In genomic region chr5:137046324-137046718, GRCm38 (mm10) we compare ENCODE assay signal across 7 mouse cellular contexts. TPM values are rescaled to one million over a fixed set of nuclear protein-coding genes. Genes with fewer than 3 reads are reported as not detected.
DNase-seq lines count a peak whose midpoint lies in the region; ATAC-seq and TF ChIP-seq lines count a peak whose summit lies in the region.

No protein-coding gene starts in this region.

- no peak for ATAC-seq in lung, postnatal 0 days
- ATAC-seq in forebrain, embryonic 11.5 days (replicated peaks; ENCODE audit: low FRiP score), result no peak; the same call in 1 of the 2 replicates
- ATAC-seq in limb, embryonic 15.5 days (ENCODE audit: insufficient number of reproducible peaks, low FRiP score, low TSS enrichment, low read depth), result no peak
- ATAC-seq in stomach, postnatal 0 days (ENCODE audit: low FRiP score, low TSS enrichment), result no peak; the same call in 1 of the 2 replicates

- no peaks in the 10 kb centered on the region for H3K36me3 ChIP-seq in lung, postnatal 0 days (ENCODE audit: insufficient read depth, low read length)
- H3K36me3 ChIP-seq in forebrain, embryonic 11.5 days (ENCODE audit: control insufficient read depth, insufficient read depth, low read length), result no peaks in the 10 kb centered on the region
- H3K36me3 ChIP-seq in limb, embryonic 15.5 days, result peaks cover 15% of the 10 kb centered on the region
- peaks cover 5% of the 10 kb centered on the region; the same call in 1 of the 2 replicates for H3K36me3 ChIP-seq in stomach, postnatal 0 days (ENCODE audit: control insufficient read depth, insufficient read depth, low read length)

- H3K27ac ChIP-seq in lung, postnatal 0 days (ENCODE audit: low read length), result no peak overlapping the region
- no peak overlapping the region for H3K27ac ChIP-seq in forebrain, embryonic 11.5 days (ENCODE audit: low read depth, low read length)
- H3K27ac ChIP-seq in limb, embryonic 15.5 days, result no peak overlapping the region
- H3K27ac ChIP-seq in stomach, postnatal 0 days (replicated peaks), result no peak overlapping the region

- H3K9ac ChIP-seq in lung, postnatal 0 days (replicated peaks; ENCODE audit: low read depth), result no peak overlapping the region
- H3K9ac ChIP-seq in forebrain, embryonic 11.5 days (ENCODE audit: low read length), result peak overlapping the region; percentile 81; the same call in 1 of the 2 replicates
- no peak overlapping the region for H3K9ac ChIP-seq in limb, embryonic 15.5 days
- H3K9ac ChIP-seq in stomach, postnatal 0 days (ENCODE audit: low read length), result no peak overlapping the region

- TF ChIP-seq CTCF in lung, postnatal 0 days (IDR thresholded peaks at IDR 0.05), result no peak
- no peak for TF ChIP-seq CTCF in stomach, postnatal 0 days (IDR thresholded peaks at IDR 0.05; ENCODE audit: low read depth)

- 23% methylated on average over 5 of the region's 5 CpGs for WGBS in lung, postnatal 0 days
- 23% methylated on average over 5 of the region's 5 CpGs for WGBS in forebrain, embryonic 11.5 days
- WGBS in limb, embryonic 15.5 days, result 29% methylated on average over 5 of the region's 5 CpGs
- 21% methylated on average over 5 of the region's 5 CpGs for WGBS in stomach, postnatal 0 days

- peaks cover 5% of the 10 kb centered on the region; the same call in 1 of the 2 replicates for H3K4me1 ChIP-seq in lung, postnatal 0 days (ENCODE audit: insufficient read depth, low read depth, low read length)
- peaks cover 7% of the 10 kb centered on the region; the same call in 1 of the 2 replicates for H3K4me1 ChIP-seq in forebrain, embryonic 11.5 days (replicated peaks; ENCODE audit: control insufficient read depth, insufficient read depth, low read length)
- peaks cover 13% of the 10 kb centered on the region for H3K4me1 ChIP-seq in limb, embryonic 15.5 days
- peaks cover 4% of the 10 kb centered on the region; the same call in 1 of the 2 replicates for H3K4me1 ChIP-seq in stomach, postnatal 0 days (replicated peaks; ENCODE audit: control insufficient read depth, insufficient read depth)

- H3K9me3 ChIP-seq in lung, postnatal 0 days (ENCODE audit: low read length), result no peaks in the 10 kb centered on the region
- no peaks in the 10 kb centered on the region for H3K9me3 ChIP-seq in forebrain, embryonic 11.5 days (ENCODE audit: control insufficient read depth, low read length)
- H3K9me3 ChIP-seq in limb, embryonic 15.5 days, result no peaks in the 10 kb centered on the region
- no peaks in the 10 kb centered on the region for H3K9me3 ChIP-seq in stomach, postnatal 0 days (ENCODE audit: control insufficient read depth, low read length)

- H3K4me2 ChIP-seq in lung, postnatal 0 days (replicated peaks; ENCODE audit: low read depth, low read length), result peak overlapping the region; percentile 88
- 0 out of 2 replicates have a peak overlapping the region, but pooled peaks have one; percentile 80 for H3K4me2 ChIP-seq in forebrain, embryonic 11.5 days (ENCODE audit: low read depth, low read length, severe bottlenecking)
- peak overlapping the region; percentile 80 for H3K4me2 ChIP-seq in limb, embryonic 15.5 days
- peak overlapping the region; percentile 83 for H3K4me2 ChIP-seq in stomach, postnatal 0 days (replicated peaks; ENCODE audit: low read depth)

- no peaks in the 10 kb centered on the region for H3K27me3 ChIP-seq in lung, postnatal 0 days (replicated peaks; ENCODE audit: insufficient read depth, low read length)
- H3K27me3 ChIP-seq in forebrain, embryonic 11.5 days (ENCODE audit: control insufficient read depth, insufficient read depth, low read length), result no peaks in the 10 kb centered on the region
- no peaks in the 10 kb centered on the region for H3K27me3 ChIP-seq in limb, embryonic 15.5 days
- no peaks in the 10 kb centered on the region for H3K27me3 ChIP-seq in stomach, postnatal 0 days (ENCODE audit: control insufficient read depth, insufficient read depth, low read length)

- TF ChIP-seq EP300 in lung, postnatal 0 days (IDR thresholded peaks at IDR 0.05), result no peak
- no peak for TF ChIP-seq EP300 in stomach, postnatal 0 days (optimal IDR thresholded peaks at IDR 0.05)

- no peak for DNase-seq in lung, postnatal 0 days (ENCODE audit: low spot score)
- no peak for DNase-seq in lung, postnatal 4 days
- no peak for DNase-seq in forebrain, embryonic 11.5 days (ENCODE audit: low spot score)
- no peak for DNase-seq in stomach, postnatal 0 days (ENCODE audit: low spot score)
- DNase-seq in gastrocnemius, postnatal 10 days, result no peak
- no peak for DNase-seq in right cerebral cortex, postnatal 4 days

- H3K4me3 ChIP-seq in lung, postnatal 0 days (ENCODE audit: low read depth, low read length), result no peak overlapping the region; the same call in 1 of the 2 replicates
- H3K4me3 ChIP-seq in forebrain, embryonic 11.5 days (ENCODE audit: low read depth, low read length), result no peak overlapping the region; the same call in 1 of the 2 replicates
- peak overlapping the region; percentile 77 for H3K4me3 ChIP-seq in limb, embryonic 15.5 days
- peak overlapping the region; percentile 66 for H3K4me3 ChIP-seq in stomach, postnatal 0 days (ENCODE audit: low read depth, low read length)

RNA-seq across cellular contexts. Expression of gene Ap1s1, which starts 0.4 kb away (rescaled TPM):
- 112 and 125 TPM in 2 replicates for polyA plus RNA-seq in lung, postnatal 0 days (2015; fragmentation: Nextera tagmentation; extraction: Ambion mirVana)
- polyA plus RNA-seq in forebrain, embryonic 11.5 days (2014; fragmentation: Nextera tagmentation; extraction: Ambion mirVana), result 187 and 207 TPM in 2 replicates
- 161 and 178 TPM in 2 replicates for polyA plus RNA-seq in limb, embryonic 15.5 days (2015; fragmentation: Nextera tagmentation; extraction: Ambion mirVana)
- 140 and 146 TPM in 2 replicates for polyA plus RNA-seq in stomach, postnatal 0 days (2015; fragmentation: Nextera tagmentation; extraction: Ambion mirVana)
- 10 to 100 TPM; 33.4 to 37.0 TPM for total RNA-seq in gastrocnemius, postnatal 10 days (2021)

RNA-seq across cellular contexts. Expression of gene Vgf, which starts 20.1 kb away (rescaled TPM):
- polyA plus RNA-seq in lung, postnatal 0 days (2015; fragmentation: Nextera tagmentation; extraction: Ambion mirVana), result 0.12 and 0.19 TPM in 2 replicates
- polyA plus RNA-seq in forebrain, embryonic 11.5 days (2014; fragmentation: Nextera tagmentation; extraction: Ambion mirVana), result 0.32 TPM in 1 of 2 replicates, not detected in the other
- polyA plus RNA-seq in limb, embryonic 15.5 days (2015; fragmentation: Nextera tagmentation; extraction: Ambion mirVana), result 0.06 and 0.09 TPM in 2 replicates
- 1.8 TPM in 2 replicates for polyA plus RNA-seq in stomach, postnatal 0 days (2015; fragmentation: Nextera tagmentation; extraction: Ambion mirVana)
- total RNA-seq in gastrocnemius, postnatal 10 days (2021), result under 1 TPM; 0.21 to 0.45 TPM

RNA-seq across cellular contexts. Expression of gene Serpine1, which starts 25.7 kb away (rescaled TPM):
- 0.88 and 1.1 TPM in 2 replicates for polyA plus RNA-seq in lung, postnatal 0 days (2015; fragmentation: Nextera tagmentation; extraction: Ambion mirVana)
- polyA plus RNA-seq in forebrain, embryonic 11.5 days (2014; fragmentation: Nextera tagmentation; extraction: Ambion mirVana), result 0.20 TPM in 1 of 2 replicates, not detected in the other
- polyA plus RNA-seq in limb, embryonic 15.5 days (2015; fragmentation: Nextera tagmentation; extraction: Ambion mirVana), result 0.52 and 0.65 TPM in 2 replicates
- 0.25 and 0.27 TPM in 2 replicates for polyA plus RNA-seq in stomach, postnatal 0 days (2015; fragmentation: Nextera tagmentation; extraction: Ambion mirVana)
- total RNA-seq in gastrocnemius, postnatal 10 days (2021), result 1 to 10 TPM; 2.2 to 2.9 TPM

RNA-seq across cellular contexts. Expression of gene Znhit1, which starts 58.5 kb away (rescaled TPM):
- 80.8 and 83.9 TPM in 2 replicates for polyA plus RNA-seq in lung, postnatal 0 days (2015; fragmentation: Nextera tagmentation; extraction: Ambion mirVana)
- 93.4 and 99.5 TPM in 2 replicates for polyA plus RNA-seq in forebrain, embryonic 11.5 days (2014; fragmentation: Nextera tagmentation; extraction: Ambion mirVana)
- 96.7 and 106 TPM in 2 replicates for polyA plus RNA-seq in limb, embryonic 15.5 days (2015; fragmentation: Nextera tagmentation; extraction: Ambion mirVana)
- 81.0 and 89.1 TPM in 2 replicates for polyA plus RNA-seq in stomach, postnatal 0 days (2015; fragmentation: Nextera tagmentation; extraction: Ambion mirVana)
- 10 to 100 TPM; 39.8 to 41.8 TPM for total RNA-seq in gastrocnemius, postnatal 10 days (2021)

RNA-seq across cellular contexts. Expression of gene Plod3, which starts 59.5 kb away (rescaled TPM):
- 38.3 and 41.7 TPM in 2 replicates for polyA plus RNA-seq in lung, postnatal 0 days (2015; fragmentation: Nextera tagmentation; extraction: Ambion mirVana)
- polyA plus RNA-seq in forebrain, embryonic 11.5 days (2014; fragmentation: Nextera tagmentation; extraction: Ambion mirVana), result 29.1 and 30.7 TPM in 2 replicates
- 61.4 and 73.5 TPM in 2 replicates for polyA plus RNA-seq in limb, embryonic 15.5 days (2015; fragmentation: Nextera tagmentation; extraction: Ambion mirVana)
- 16.4 and 17.2 TPM in 2 replicates for polyA plus RNA-seq in stomach, postnatal 0 days (2015; fragmentation: Nextera tagmentation; extraction: Ambion mirVana)
- 10 to 100 TPM; 21.3 to 33.5 TPM for total RNA-seq in gastrocnemius, postnatal 10 days (2021)

Comparison
In these comparisons a context has a peak if more than half of its experiments do, and no peak if none do; other contexts are left out.
1. H3K4me3 ChIP-seq: peak in limb, embryonic 15.5 days (single experiment) and stomach, postnatal 0 days (single experiment); none in lung, postnatal 0 days (single experiment) and forebrain, embryonic 11.5 days (single experiment).
2. Peak in every context shown above with its lines, with median percentiles within 50 percentile points of each other: H3K4me2 ChIP-seq.